Mouse (Mus musculus) adrenal gland, postnatal 10 days (tissue): ENCODE measurements at regions not wholly inside any gene's neighbourhood (a gene's known extent, or its start where the extent isn't known, plus 50 kb on each side); places are given as distances from the start of the nearest gene placed in this dataset.
A peak's percentile ranks its signal among the peaks of the same experiment; 100 is the strongest.

ENCODE experiments used
- DNase-seq: peaks from one replicate; pipeline ENCODE4 v3.0.0; 2021; ENCODE audit warnings: mixed read lengths

DNA sequence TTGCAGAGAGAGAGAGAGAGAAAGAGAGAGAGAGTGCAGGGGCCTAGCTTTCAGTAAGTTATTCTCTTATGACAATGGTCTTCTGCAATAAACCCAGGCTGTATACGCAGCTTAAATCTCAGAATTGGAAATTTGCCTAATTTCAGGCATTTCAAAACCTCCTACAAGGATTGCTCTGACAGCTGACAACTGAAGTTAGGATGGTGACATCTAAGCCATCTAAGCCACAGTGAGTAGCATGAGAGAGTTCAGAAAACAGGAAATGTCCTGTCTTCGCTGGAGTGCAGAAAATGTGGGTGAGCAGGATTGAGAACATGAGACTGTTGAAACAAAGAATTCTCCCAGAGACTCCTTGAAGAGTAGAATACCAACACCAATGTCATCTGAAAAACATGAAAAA, 56.8 kb downstream of the Fam110c start:
- DNase-seq = no peak

DNA sequence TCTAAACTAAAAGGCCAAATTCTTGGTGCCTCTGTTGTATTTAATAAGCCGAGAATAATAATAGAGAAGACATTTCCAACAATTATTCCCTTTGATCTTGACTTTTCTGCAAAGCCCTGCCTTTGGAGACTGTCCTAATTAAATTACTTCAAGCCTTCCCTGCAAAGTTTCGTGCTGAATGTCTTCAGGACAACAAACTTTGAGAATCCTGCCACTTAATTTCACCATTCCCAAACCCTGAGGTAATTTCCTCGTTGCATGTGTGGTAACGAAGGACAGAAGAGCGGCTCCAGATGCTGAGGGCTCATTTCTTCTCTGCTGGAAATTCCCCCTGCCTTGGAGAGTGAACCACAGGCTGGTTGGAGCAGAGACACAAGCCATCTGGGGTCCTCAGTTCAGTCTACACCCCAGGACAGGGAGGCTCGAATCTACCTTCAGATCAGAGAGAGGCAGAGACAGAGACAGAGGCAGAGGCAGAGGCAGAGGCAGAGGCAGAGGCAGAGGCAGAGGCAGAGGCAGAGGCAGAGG, 60.9 kb downstream of the Fam110c start:
- DNase-seq = no peak

DNA sequence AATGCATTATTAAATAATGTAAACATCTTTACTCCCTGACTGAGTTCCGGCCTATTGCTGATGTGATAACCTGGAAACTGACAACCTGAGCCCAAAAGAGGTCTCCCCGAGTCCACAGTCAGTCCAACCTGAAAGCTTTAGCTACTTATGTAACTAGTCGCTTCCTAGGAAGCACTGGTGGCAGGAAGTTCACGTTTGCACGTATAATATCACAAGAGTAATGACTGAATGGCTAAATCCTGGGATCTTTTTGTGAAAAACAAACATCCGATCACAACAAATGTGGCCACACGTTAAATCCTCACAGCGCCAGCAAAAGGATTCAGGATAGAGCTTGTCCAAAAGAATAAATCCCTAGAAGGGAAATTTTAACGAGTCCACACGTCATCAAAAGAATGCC, 62.7 kb downstream of the Fam110c start:
- no peak for DNase-seq

DNA sequence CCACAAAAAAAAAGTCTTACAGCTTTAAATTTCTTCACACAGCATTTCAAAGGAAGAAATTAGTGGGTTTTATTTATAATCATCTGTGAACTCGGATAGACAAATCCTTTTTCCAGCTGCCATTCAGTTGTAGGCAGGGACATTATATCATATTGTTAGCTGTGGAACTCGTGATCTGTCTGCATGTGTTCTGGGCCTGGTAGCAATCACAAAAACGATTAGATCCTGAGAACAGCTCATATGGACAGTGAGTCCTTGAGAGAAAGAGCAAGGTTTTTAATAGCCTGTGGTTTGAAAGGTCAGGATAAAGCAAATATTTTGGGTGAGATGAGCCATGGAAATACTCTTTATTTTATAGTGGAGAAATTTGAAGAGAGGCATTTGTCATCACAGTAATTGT, 63.2 kb downstream of the Fam110c start:
- DNase-seq = no peak

DNA sequence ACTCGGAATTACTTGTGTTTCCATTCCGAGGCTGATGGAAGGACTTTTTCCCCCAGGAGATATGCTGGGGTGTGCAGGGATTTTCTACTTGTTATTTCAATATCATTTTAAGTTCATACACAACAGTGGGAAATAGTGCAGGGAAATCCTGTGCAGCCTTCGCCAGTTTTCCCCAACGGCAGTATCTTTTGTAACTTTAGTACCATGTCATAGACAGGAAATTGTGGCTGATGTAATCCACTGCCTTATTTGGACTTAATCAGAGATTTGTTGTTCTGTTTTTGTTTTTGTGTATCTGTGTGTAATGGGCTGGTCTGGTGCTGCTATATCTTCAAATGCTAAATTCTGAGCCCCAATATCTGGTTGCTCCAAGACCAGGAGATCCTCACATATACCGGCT, 63.8 kb downstream of the Fam110c start:
- DNase-seq = peak; percentile 22

DNA sequence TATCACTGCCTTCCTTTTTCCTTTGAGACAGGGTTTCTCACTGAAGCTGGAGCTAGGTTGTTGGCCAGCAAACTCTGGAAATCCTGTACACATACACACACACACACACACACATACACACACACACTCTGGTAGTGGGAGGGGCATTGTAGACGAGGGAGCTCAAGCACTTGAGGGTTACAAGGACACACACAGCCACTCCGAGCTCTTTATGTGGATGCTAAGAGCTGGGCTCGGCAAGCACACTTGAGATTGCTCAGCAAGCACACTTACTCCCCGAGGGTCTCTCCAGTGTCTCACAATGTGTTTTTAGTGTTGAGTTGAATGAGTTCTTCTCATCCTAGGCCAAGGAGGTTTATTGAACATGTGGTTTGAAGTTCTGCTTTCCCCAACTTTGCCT, 66.2 kb downstream of the Fam110c start:
- no peak for DNase-seq

DNA sequence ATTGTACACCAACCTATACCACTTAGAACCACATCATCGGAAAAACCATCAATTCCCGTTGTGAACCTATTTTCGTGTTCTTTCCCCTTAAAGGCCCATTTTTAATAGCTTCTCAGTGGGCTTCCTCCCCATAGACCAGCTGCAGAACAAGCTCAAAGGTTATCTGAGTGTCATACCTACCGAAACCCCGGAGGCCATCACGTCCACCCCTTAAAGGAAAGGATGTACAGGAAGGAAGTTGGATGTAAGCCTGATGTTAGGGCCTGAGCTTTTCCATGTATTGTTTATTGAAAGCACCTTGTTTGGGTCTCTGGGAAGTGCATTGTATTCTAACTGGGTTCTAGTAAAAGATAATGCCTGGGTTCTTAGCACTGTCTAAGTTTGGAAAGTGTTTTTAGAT, 69.6 kb downstream of the Fam110c start:
- no peak for DNase-seq

DNA sequence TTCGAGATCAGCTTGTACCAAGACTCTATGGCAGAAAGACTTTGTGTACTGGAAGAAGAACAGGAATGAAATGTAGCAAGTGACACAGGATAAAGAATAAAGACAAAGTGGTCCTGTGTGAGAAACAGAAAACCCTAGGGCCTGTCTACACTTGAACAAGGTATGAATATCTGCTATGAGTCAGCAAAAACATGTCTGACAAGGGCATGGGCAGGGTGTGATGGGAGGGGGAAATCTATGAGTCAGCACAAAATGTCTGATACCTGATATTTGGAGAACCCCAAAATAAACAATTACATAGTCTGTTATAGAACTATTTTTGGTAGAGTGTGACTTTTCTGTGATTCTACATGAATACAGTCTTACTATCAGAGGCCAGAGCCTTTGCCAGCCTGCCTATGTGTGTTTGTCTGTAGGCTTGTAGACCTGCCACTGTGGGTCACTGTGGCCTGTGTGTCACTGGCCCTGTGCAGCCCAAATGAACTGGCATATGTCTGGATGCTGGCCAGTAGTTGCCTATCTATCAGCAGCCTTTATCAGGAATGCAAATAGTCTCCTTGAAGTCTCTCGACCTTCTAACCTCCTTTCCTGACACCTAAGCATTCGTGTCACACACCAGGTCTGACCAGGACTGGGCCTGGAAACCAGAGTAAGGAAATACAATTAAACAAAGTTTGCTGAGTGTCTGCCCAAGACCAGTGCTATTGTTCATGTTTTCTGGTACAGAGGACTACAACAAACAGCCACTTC, 71.5 kb downstream of the Fam110c start:
- DNase-seq = peak; percentile 23

DNA sequence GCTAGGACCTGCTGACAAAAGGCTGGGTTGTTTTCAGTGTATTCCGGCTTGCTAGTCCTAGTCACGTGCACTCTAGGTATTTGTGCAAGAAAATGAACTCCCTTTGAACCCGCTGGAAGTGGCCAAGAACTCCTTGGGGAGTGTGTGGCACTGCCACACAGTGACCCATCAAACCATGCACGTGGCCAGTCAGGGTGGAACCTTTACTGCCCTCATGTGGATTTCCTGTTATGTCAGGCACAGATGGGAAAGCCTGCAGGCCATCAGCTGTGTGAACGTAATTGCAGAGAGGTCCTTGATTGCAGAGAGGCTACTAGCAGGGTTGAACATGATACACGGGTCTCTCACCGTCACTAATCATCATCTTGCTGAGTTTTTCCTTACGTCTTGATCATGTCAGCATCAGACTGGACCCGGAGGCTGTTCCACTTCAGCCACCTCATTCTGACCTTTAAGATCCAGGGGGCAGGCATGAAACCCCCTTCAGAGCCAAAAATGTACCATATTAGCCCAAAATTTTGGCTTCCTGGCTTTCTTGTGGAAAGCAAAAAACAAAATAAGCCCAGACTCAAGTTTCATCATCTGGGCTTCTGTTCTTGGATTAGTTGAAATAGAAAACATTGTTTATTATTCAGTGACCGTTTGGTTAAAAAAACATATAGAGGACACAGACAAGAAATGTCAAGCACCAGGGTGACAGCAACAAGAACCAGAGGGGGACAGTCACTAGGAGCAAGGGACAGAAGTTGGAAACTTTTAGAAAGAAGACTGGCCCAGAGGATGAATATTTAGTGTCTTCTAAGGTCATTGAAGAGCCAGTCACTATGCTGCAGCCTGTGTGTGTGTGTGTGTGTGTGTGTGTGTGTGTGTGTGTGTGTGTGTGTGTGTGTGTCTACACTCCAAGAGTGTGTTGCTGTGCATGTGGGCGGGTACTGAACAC, 75.0 kb downstream of the Fam110c start:
- DNase-seq = peak; percentile 64

DNA sequence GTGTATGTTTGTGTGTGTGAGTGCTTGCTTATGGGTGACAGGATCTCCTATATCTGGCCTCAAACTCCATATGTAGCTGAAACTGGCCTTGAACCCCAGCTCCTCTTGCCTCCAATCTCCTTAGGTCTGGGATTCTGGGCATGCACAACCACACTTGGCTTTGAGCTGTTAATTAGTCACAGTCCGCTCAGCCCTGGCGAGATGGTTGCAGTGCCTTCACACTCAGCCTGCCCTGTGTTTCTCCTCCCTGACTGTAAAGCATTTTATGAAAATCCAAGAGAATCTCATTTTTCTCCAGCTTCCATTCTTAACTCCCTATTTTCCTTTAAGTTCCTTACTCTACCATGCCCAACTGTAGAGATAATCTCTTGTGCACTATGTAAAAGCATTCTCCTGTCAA, 80.1 kb downstream of the Fam110c start:
- no peak for DNase-seq

DNA sequence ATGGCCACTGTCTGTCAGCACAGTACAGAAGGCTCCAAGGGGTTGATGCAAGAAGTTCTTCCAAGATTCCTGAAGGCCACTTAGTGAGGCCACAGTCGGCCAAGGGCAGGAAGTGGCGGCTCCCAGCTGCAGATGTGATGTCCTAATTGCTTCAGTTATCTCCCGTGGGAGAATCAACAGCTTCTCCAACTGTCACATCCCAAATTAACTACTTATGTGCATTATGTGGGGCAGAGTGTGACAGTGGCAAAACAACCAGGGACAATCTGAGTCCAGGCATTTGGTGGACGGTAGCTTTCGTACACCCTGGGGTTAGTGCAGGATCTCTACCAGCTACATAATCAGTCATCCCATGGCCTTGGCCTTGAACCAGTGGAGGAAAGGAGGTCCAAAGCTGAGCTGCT, 80.9 kb downstream of the Fam110c start:
- peak; percentile 63 for DNase-seq

DNA sequence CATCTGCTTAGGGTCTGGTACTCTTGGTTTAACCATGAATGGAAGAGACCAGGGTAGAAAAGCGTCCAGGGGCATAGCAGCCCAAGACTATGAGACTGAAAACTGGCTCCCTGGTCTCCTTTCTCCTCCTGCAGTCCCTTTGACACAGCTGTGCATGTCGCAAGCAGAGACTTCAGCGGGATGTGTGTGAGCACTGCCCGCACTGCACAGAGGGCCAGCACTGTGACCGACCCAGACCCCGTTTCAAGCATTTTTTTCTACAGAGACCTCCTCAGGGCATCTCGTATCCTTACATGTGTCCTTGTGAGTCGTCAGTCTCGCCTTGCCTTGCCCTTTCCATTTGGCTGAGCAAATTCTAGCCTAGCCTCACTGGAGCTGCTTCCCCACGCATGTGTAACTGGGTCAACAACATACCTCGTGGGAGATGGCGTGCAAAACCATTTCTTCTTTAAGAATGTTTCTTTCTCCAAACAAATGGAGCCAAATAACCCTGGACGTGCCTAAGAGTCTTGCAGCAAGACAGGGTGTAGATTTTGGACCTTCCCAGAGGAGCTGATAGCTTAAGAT, 82.6 kb downstream of the Fam110c start:
- DNase-seq = peak; percentile 48

DNA sequence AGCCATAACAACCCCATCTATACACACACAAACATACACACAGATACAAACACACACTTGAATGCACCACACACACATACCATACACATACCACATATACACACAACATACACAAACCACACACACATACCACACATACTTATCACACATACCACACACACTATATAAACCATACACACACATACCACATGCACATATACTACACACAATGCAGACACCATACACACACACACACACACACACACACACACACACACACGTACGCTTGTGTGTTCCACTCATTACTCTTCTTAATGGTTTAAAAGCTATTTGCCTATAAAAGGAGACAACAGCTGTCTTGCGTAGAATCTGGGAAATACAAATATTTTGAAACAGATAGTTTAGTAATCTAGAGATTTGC, 83.1 kb upstream of the Gm6993 start:
- DNase-seq = no peak

DNA sequence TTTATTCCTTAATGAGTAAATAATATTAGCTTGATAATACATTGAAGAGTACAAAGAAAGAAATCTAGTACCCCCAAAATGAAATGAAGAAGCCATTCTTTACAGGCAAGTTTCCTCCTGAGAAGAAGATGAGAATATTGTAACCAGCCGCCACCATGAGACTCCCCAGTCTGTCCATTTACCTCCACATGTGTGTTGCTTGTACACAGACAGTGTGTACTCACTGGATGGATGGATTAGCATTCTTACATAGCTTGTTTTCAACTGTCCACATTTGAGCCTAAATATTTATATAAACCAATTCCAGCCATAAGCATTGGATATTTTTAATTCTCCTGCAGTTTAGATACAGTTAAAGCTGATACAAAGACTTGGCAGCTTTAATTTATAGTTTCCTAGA, 82.7 kb upstream of the Gm6993 start:
- no peak for DNase-seq

DNA sequence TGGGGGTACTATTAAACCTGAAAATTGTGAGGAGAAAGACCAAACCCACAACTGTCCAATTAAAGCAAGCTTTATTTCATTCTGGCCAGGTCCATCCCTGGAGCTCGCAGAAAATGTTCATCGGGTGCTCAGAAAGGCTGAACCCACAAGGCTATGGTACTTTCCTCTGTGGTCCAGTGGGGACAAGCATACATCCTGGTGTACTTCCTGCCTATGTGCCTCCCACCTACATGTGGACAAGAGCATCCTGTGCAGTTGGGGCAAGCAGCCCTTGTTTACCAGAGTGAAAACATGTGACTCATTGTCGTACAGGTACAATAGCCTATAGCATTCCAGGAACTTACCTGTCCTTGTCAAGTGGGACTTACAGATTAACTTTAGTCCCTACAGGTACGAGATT, 81.7 kb upstream of the Gm6993 start:
- no peak for DNase-seq

DNA sequence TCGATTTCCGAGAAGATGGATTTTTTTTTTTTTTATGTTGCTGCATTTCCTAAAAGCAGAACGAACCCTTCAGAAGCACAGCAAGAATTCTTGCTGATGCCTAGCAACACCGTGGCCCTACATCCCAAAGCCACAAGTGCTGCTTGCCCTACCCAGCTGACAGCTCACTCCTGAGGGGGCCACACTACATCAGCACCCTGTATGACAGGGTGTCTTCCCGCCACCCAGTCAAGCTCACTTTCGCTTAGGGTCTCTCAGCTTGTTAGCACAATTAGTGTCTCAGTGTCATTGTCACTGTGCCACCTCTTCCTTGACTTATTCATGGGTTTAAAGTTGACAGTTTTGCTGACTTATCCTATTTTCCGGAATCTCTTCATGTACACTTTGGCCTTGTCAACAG, 81.2 kb upstream of the Gm6993 start:
- no peak for DNase-seq

DNA sequence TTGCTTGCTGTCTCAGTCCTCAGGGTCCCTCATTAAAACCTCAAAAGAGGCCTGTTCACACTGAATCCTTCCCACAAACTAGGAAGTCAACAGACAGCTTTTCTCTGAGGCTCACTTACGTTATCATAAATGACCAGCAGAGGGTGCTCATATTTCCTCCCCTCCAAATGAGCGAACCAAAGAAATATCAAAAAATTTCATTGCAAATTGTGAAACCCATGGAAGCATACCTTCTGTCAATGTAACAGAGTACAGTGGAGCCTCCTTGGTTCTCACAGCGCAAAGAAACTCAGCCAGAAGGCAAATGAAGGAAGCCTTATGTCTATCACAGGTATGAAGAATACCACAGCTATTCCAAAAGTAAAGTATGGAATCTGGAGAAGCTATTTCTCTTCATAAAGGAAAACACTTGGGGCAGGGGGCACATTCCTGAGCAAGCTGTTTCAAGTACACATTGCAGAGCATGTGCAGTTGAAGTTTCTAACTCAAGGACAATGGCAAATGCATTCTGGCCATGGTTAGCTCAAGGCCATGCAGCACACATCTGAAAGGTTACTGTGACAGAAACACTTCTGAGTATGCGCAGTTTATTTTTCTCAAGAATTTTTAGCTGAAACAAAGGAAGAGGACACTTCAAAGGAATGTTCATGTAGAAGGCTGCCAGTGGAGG, 72.2 kb upstream of the Gm6993 start:
- DNase-seq = peak; percentile 53

DNA sequence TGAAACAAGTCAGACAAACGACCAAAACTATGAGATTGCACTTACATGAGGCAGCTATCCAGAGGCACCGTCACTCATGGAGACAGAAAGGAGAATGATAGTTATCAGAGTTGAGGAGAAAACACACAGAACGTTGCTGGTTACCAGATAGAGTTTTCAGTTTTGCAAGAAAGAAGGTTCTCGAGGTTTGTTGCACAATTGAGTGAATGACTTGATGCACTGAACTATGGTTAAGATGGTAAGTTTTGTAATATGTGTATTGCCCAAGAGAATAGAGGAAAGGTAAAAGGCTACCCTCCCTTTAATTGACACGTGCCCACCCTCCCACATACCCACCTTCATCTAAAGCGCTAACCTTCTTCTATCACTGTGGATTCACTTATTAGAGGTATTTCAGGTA, 70.5 kb upstream of the Gm6993 start:
- peak; percentile 25 for DNase-seq

DNA sequence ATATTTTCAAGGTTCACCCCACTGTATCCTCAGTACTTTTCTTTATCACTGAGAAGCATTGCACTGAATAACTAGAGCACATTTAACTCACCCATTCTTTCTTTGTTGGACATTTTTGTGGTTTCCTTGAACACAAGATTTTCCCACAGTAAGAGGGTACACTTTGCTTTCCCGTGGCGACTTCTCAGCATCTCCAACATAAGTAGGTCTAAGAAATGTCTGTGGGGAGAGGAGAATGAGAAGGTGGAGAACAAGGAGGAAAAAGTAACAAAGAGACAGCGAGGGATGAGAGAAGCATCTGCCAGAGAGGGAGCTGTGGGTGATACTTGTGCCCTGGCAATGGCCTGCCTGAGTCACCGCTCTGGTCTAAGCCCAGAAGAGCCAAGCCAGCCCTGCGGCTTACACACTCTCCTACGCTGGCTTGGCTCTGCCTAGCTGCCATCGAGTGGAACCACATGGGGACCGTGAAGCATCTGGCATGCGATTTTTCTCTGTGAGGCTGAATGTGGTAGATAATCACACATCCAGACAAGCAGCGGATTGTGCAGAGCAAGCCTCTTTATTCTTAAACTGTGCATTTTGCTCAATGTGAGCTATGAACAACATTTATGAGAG, 69.9 kb upstream of the Gm6993 start:
- DNase-seq = peak; percentile 81

DNA sequence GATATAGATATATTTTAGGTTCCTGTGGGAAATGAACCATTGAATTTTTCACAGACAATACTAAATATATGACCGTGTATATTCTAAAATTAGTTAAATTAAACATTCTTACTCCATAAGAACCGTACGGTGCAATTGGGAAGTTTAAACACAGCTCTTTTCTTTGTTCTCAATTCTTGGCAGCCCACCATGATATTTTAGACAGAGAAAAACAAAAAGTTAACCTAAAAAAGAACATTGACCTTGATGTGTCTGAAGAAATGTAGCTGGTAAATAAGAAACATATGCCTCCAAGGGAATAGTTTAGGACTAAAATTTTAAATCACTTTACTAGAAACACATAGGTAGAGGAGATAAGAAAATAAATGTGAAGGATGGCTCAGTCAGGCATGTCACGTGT, 68.6 kb upstream of the Gm6993 start:
- no peak for DNase-seq

DNA sequence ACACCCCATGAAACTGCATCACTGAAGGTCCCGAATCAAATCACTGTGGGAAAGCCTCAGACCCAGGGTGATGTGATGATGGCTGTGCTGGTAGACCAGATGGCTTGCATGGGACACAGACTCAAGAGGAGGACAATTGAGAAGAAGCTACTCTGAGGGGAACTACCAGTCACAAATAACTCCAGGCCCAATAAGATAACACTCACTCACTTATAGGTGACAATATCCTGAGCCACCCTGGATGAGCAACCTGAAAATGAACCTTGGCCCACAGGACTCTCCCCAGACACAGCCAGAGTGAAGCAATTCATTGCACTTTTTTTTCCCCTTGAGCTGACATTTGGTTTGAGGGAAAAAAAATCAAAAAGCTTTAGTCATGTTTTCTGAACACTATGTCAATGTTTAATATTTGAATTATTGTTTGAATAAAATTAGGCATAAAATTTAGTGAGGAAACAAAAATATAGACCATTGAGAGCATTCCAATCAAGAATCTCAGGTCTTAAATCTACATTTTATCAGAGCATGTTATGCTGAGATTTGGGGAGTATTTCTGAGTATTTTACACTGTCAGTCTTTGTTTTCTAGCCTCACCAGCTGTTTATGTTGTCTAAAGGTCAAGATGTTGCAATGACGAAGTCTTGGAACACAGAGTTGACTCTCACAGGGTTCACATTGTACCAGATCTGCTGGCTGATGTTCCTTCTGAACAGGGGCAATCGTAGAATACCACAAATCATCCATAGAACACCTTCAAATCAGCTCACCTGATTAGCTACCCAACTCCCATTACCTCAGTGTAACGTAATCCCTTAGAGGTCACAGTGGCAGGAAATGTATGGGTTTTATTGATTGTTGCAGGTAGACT, 67.9 kb upstream of the Gm6993 start:
- DNase-seq = peak; percentile 35
